Mouse (Mus musculus): ENCODE data around the gene Hhat.

Gene Hhat

DNA sequence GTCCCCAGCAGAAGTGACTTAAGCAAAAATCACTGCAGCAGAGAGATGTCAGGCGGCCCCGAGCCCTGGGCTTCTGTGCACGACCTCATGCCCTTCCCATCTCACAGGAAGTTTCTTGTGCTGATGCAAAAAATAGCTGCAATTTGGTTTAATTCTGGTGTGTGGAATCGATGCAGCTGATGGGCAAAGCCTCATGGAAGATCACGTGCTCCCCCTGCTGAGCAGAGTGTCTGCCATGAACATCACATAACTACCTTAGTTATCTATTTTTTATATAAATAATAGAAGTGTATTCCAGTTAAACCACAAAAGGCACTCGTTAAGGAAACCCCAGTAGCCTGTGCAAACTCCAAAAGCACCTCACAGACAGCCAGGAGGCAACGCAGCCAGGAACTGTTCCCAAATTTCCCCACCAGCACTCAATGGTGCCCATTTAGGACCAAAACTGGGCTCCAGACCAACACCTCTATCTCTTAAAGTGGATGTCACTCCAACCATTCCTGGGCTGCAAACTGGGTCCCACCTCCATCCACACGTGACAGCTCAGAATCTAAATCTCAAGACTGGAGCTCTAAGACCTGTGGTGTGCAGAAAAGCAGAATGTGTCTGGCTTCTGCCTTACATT lies 118.9 kb downstream of the Hhat start:
- DNase-seq (ENCODE audit: low read depth, low spot score): no peak

GRCm38 (mm10) chr1:192650586-192650985 lies 120.4 kb downstream of the Hhat start:
- DNase-seq (ENCODE audit: low read depth, low spot score): no peak

GRCm38 (mm10) chr1:192650023-192650422 lies 121.0 kb downstream of the Hhat start:
- no peak for DNase-seq (ENCODE audit: low read depth, low spot score)

DNA sequence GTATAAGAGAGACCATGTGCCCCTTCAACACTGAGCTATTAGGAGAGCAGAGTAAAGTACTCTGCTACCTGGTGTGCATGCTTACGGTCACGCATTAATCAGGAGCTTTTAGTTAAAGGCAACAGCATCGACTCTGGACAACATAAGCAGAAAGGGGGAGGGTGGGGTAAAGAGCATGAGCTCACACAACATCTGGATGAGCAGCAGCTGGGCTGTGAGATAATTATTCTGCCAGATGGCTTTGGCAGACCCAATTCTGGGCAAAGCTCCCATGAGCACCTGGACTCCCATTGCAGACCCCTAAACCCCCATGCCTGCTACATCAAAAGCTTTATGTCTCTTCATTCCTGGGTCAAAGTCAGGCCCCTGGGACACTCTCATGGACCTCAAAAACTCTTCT lies 121.8 kb downstream of the Hhat start:
- DNase-seq (ENCODE audit: low read depth, low spot score): no peak

GRCm38 (mm10) chr1:192647361-192647760 lies 123.7 kb downstream of the Hhat start:
- DNase-seq (ENCODE audit: low read depth, low spot score): no peak

- DNase-seq (ENCODE audit: low read depth, low spot score): no peak
Measured at GRCm38 (mm10) chr1:192642126-192642525, 128.9 kb downstream of the Hhat start.

DNA sequence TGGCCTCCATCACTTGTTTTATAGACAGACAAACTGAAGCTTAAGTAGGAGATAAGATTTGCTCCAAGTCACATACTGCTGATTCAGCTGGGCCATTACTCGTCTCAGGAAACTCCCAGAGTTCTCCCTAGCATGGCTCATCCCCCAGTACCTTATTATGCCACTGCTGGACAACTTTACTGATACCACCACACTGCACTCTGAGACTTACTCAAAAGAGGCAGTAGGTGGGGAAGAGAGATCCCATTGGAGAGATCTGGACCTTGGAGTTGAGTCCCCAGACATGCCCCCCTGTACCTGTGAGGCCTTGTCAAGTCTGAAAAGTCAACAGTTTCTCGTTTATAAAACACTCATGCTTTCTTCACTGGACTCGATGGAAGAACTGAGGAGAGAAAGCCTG lies 131.8 kb downstream of the Hhat start:
- DNase-seq (ENCODE audit: low read depth, low spot score): no peak

- DNase-seq (ENCODE audit: low read depth, low spot score): no peak
Measured at GRCm38 (mm10) chr1:192621843-192622242, 149.2 kb downstream of the Hhat start.

GRCm38 (mm10) chr1:192613271-192613670 lies 157.8 kb downstream of the Hhat start:
- no peak for DNase-seq (ENCODE audit: low read depth, low spot score)

DNA sequence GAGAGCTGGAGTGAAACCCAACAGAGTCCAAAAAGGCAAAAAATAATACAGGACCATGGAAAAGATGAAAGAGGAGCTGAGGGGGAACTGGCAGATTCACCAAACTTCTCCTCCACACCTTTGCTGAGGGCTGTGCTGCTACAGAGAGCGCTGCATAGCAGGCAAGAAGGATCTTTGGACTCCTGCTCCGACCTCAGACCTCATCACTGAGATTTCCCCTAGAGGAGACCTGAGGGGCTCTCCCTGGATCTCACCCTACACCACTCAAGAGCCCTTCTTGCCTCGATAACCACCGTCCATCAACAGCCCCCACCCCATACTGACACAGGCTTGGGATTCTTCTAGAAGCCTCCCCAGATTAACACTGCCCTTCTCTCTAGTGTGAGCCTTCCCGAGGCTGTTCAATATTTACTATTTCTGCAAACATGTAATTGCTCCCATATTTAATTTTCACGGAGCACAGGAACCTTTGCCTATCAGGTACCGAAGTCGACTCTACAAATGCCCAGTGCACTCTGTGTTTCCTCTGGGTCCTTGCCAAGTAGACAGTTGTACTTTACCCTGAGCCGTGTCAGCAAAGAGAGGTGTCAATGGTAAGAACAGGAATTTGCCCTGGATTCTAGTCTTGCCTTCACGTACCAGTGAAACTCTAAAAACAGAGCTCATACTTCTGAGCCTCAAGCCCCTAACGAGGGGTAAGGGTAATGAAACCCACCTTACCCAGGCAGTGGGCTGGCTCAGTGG lies 158.9 kb downstream of the Hhat start:
- DNase-seq (ENCODE audit: low read depth, low spot score): no peak

- DNase-seq (ENCODE audit: low read depth, low spot score): no peak
Measured at GRCm38 (mm10) chr1:192606876-192607275, 164.1 kb downstream of the Hhat start.

- no peak for DNase-seq (ENCODE audit: low read depth, low spot score)
Measured at GRCm38 (mm10) chr1:192604413-192604812, 166.6 kb downstream of the Hhat start.

GRCm38 (mm10) chr1:192603556-192603955 lies 167.5 kb downstream of the Hhat start:
- DNase-seq (ENCODE audit: low read depth, low spot score): no peak

GRCm38 (mm10) chr1:192601206-192601605 lies 169.8 kb downstream of the Hhat start:
- no peak for DNase-seq (ENCODE audit: low read depth, low spot score)

DNA sequence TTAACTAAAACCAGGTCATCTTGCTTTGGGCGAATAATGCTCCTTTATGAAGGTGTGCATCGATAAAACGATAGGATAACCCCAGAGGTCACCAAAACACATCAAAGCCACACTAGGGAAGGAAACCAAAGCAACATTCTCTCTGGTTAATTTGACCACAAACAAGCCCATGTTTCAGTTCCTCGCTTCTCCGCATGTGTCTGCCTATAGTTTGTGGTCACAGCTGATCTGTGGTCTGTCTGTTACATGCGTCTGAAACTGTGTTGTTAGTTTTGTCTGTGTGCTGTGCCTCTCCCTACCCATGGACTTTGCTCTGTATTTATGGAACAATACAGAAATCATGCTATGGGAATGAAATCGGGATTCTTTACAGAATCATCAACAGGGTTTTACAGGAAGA lies 171.3 kb downstream of the Hhat start:
- no peak for DNase-seq (ENCODE audit: low read depth, low spot score)

DNA sequence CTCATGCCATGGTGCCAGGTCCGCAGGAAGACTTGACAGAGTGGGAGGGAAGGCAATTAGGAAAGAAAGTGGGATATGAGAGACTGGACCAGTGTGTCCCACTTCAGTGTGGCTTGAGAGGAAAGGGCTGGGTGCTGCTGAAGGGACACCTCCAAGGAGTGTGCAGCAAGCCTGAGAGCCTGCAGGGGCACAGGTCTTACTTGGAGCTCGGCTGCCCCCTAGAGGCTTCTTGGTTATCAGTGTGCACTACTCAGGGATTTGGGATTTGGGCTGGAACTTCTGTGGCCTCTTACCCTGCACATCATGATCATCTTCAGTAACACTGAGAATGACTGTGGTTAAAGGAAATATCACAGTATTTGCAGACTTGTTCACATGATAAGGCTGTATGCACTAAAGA lies 172.6 kb downstream of the Hhat start:
- peak; percentile 87 for DNase-seq (ENCODE audit: low read depth, low spot score)

DNA sequence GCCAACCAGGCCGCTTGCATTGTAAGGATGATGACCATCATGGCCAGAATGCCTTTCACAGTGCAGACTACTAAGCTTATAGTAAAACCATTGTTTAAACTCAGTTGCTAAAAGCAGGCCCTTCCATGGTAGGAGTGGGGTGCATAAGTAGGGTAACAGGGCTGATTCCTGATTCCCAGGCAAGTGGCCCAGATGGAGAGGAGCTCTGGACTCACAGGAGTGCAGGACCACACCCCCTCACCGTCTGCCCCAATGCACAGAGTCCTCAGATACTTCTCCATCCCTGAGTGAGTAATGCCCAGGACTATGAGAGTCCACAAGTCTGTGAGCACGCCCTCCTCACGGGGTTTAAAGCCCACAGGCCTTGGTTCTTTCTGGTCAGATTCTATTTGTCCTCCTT lies 175.6 kb downstream of the Hhat start:
- no peak for DNase-seq (ENCODE audit: low read depth, low spot score)

DNA sequence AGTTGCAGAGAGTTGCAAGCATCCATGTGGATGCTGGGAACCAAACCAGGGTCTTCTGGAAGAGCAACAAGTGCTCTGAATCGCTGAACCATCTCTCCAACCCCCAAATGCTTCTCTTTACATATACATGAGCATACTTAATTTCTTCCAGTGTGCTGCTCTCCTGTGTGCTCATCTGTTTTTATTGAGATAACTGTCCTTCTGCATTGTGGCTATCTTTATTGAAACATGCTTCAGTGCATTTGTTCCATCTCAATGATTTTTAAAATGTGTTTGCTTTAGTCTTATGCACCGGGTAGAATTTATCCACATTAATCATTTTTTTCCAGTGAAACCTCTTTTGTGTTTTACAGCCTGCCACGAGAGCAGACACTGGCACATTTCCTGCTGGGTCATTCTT lies 177.5 kb downstream of the Hhat start:
- no peak for DNase-seq (ENCODE audit: low read depth, low spot score)

- no peak for DNase-seq (ENCODE audit: low read depth, low spot score)
Measured at GRCm38 (mm10) chr1:192587451-192587850, 183.6 kb downstream of the Hhat start.

GRCm38 (mm10) chr1:192585289-192585688 lies 185.7 kb downstream of the Hhat start:
- no peak for DNase-seq (ENCODE audit: low read depth, low spot score)

- DNase-seq (ENCODE audit: low read depth, low spot score): no peak
Measured at GRCm38 (mm10) chr1:192582921-192583320, 188.1 kb downstream of the Hhat start.

DNA sequence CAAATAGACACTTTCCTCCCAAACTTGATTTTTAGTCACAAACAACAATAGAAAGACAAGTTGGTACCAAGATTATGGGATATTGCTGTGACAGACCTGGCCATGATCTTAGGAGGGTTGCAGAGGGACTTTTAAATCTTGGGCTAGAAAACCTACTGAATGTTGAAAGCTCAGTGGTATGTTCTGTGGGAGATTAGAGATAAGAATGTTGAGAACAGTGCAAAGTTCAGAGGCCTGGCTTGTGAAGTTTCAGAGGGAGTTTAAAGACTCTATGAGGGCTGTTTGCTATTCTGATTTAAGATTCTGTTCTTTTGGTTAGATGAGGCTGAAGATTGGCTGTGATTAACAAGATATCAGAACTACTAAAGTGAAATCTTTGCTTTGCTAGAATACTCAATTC lies 206.3 kb downstream of the Hhat start:
- no peak for DNase-seq (ENCODE audit: low read depth, low spot score)

- DNase-seq (ENCODE audit: low read depth, low spot score): no peak
Measured at GRCm38 (mm10) chr1:192559341-192559740, 211.7 kb downstream of the Hhat start.
